Mouse (Mus musculus): ENCODE results near the gene Otop1.

- TF ChIP-seq CTCF (IDR thresholded peaks at IDR 0.05; ENCODE audit: low read depth): no peak
- no peak for TF ChIP-seq EP300 (IDR thresholded peaks at IDR 0.05; ENCODE audit: low read depth)
These were observed 29.5 kb downstream of the Otop1 start for GRCm38 (mm10) chr5:38305241-38305640.
